Mouse (Mus musculus): ENCODE results near the gene Ccdc134. TPM values are rescaled to one million over a fixed set of nuclear protein-coding genes. Genes with fewer than 3 reads are reported as not detected.

The Ccdc134 gene
- polyA plus RNA-seq, 1 experiment from 2014 or later, result 30.3 TPM

- 92% methylated on average over 4 of the region's 4 CpGs for WGBS
Observed at GRCm38 (mm10) chr15:82151176-82151575, 23.5 kb downstream of the Ccdc134 start.

DNA sequence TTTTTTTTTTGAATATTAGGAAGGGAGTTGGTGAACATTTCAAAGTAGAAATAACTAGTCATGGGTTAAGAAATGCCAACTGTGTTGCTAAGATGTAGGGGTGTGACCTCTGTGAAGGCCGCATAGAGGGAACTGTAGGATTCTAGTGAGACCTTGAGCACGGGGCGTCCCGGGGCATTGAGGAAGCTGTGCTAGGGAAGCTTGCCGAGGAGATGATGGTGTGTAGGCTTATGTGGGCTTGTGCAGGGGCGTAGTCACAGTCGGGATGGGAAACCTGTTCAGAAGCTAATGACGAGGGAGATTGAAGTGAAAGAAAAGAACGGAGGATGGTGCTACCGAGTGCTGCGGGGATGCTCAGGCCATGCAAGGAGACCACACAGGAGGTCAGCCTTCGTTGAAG lies 24.3 kb downstream of the Ccdc134 start:
- H3K9ac ChIP-seq, result no peak overlapping the region
- no peaks in the 10 kb centered on the region for H3K27me3 ChIP-seq
- peak overlapping the region; percentile 30; the same call in 1 of the 2 replicates for H3K4me2 ChIP-seq (replicated peaks)
- H3K36me3 ChIP-seq, result peaks cover 26% of the 10 kb centered on the region; the same call in 1 of the 2 replicates
- H3K27ac ChIP-seq, result no peak overlapping the region; the same call in 1 of the 2 replicates
- peaks cover 37% of the 10 kb centered on the region for H3K4me1 ChIP-seq
- H3K4me3 ChIP-seq, result no peak overlapping the region
- 90% methylated on average over 12 of the region's 12 CpGs for WGBS
- no peak for ATAC-seq (ENCODE audit: low FRiP score, low read depth)
- no peaks in the 10 kb centered on the region for H3K9me3 ChIP-seq

More at GRCm38 (mm10) chr15:82151176-82151575, 23.5 kb downstream of the Ccdc134 start:
- H3K4me2 ChIP-seq (replicated peaks), result no peak overlapping the region
- no peaks in the 10 kb centered on the region for H3K27me3 ChIP-seq
- H3K36me3 ChIP-seq, result peaks cover 17% of the 10 kb centered on the region; the same call in 1 of the 2 replicates
- no peak overlapping the region for H3K4me3 ChIP-seq
- no peak overlapping the region for H3K9ac ChIP-seq
- no peak overlapping the region for H3K27ac ChIP-seq
- H3K9me3 ChIP-seq, result no peaks in the 10 kb centered on the region
- no peak for ATAC-seq (ENCODE audit: low FRiP score, low read depth)
- peaks cover 37% of the 10 kb centered on the region for H3K4me1 ChIP-seq

- H3K4me1 ChIP-seq, result peaks cover 40% of the 10 kb centered on the region
- no peak overlapping the region for H3K9ac ChIP-seq
- no peak for ATAC-seq (ENCODE audit: low FRiP score, low read depth)
- H3K4me3 ChIP-seq, result no peak overlapping the region
- peak overlapping the region; percentile 30; the same call in 1 of the 2 replicates for H3K4me2 ChIP-seq (replicated peaks)
- H3K9me3 ChIP-seq, result no peaks in the 10 kb centered on the region
- 72% methylated on average over 7 of the region's 7 CpGs for WGBS
- H3K27ac ChIP-seq, result no peak overlapping the region; the same call in 1 of the 2 replicates
- no peaks in the 10 kb centered on the region for H3K27me3 ChIP-seq
- peaks cover 28% of the 10 kb centered on the region; the same call in 1 of the 2 replicates for H3K36me3 ChIP-seq
Observed at GRCm38 (mm10) chr15:82152435-82152834, 24.7 kb downstream of the Ccdc134 start.

DNA sequence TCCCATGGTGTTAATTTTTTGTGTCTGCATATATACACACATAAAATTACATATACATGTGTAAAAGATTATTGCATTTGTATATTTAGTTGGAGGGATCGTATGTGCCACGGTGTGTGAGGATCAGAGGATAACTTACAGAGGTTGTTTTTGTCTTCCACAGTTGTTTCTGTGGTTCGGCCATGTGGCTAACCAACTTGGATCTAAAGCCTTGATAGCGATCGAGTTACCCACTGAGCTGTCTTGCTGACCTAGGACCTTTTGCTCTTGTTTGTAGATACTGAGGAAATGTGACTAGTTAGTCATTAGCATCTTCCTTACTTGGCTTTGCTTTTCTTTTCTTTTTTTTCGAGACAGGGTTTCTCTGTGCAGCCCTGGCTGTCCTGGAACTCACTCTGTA lies 28.6 kb downstream of the Ccdc134 start:
- H3K27me3 ChIP-seq, result no peaks in the 10 kb centered on the region
- 87% methylated on average over 6 of the region's 6 CpGs for WGBS
- no peak for ATAC-seq (ENCODE audit: low FRiP score, low read depth)
- H3K4me2 ChIP-seq (replicated peaks), result no peak overlapping the region
- H3K4me1 ChIP-seq, result peaks cover 58% of the 10 kb centered on the region
- H3K9ac ChIP-seq, result no peak overlapping the region
- H3K27ac ChIP-seq, result no peak overlapping the region
- peaks cover 29% of the 10 kb centered on the region; the same call in 1 of the 2 replicates for H3K36me3 ChIP-seq
- no peak overlapping the region for H3K4me3 ChIP-seq
- no peaks in the 10 kb centered on the region for H3K9me3 ChIP-seq

DNA sequence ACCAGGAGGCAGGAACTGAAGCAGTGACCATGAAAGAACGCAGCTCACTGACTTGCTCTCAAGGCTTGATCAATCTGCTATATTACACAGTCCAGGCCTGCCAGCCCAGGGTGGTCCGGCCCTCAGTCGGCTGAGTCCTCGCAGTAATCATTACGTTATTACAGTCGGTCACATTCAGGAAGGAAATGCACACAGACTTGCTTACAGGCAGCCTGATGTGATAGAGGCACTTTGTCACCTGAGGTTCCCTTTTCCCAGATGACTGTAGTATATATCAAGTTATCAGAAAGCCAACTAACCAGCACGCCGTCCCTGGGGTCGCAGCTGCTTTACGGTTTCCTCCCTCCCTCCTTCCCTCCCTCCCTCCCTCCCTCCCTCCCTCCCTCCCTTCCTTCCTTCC lies 29.2 kb downstream of the Ccdc134 start:
- no peak overlapping the region for H3K4me3 ChIP-seq
- no peaks in the 10 kb centered on the region for H3K9me3 ChIP-seq
- H3K9ac ChIP-seq, result no peak overlapping the region
- no peaks in the 10 kb centered on the region for H3K27me3 ChIP-seq
- ATAC-seq (ENCODE audit: low FRiP score, low read depth), result no peak
- H3K4me1 ChIP-seq, result peaks cover 64% of the 10 kb centered on the region
- H3K4me2 ChIP-seq (replicated peaks), result no peak overlapping the region
- WGBS, result 68% methylated on average over 10 of the region's 10 CpGs
- H3K36me3 ChIP-seq, result peaks cover 25% of the 10 kb centered on the region; the same call in 1 of the 2 replicates
- H3K27ac ChIP-seq, result no peak overlapping the region

DNA sequence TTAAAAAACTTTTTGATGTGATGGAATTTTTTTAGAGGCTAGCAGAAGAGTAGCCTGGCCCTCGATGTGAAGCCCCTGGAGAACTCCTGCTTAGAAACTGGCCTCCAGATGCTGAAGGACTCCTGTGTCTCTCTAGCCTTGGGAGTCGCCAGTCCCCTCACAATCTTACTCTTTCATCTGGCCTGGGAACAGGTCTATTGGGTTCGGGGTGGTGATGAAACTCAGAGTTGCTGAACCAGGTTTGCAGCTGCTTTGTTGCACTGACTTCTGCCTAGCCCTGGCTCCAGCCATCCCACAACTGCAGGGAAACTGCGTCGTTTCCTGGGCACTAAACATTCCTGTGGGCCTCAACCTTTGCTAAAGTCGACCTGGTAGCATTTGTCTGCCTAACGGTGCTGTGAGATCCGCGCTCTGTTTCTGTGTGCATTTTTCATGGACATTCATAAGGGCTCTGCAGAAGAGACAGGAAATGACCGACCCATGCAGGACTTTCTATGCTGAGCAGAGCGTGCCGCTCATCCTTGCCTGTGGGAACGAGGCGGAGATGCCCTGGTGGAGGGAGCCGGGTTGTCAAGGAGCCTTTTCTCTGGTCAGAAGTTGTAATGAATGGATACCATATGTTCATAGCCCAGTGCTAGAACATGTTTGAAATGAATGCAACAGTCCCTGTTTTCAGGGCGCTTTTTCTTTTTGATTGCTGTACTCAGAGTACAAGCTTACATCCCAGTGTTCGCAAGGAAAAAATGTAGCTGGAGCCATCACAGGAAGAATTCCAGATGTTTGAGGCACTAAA lies 30.7 kb downstream of the Ccdc134 start:
- H3K9ac ChIP-seq, result peak overlapping the region; percentile 39
- peak overlapping the region; percentile 72 for H3K27ac ChIP-seq
- 46% methylated on average over 17 of the region's 17 CpGs for WGBS
- ATAC-seq (ENCODE audit: low FRiP score, low read depth), result no peak
- H3K4me3 ChIP-seq, result no peak overlapping the region; the same call in 1 of the 2 replicates
- H3K9me3 ChIP-seq, result no peaks in the 10 kb centered on the region
- H3K4me2 ChIP-seq (replicated peaks), result peak overlapping the region; percentile 19; the same call in 1 of the 2 replicates
- H3K36me3 ChIP-seq, result peaks cover 19% of the 10 kb centered on the region; the same call in 1 of the 2 replicates
- H3K27me3 ChIP-seq, result no peaks in the 10 kb centered on the region
- H3K4me1 ChIP-seq, result peaks cover 58% of the 10 kb centered on the region

DNA sequence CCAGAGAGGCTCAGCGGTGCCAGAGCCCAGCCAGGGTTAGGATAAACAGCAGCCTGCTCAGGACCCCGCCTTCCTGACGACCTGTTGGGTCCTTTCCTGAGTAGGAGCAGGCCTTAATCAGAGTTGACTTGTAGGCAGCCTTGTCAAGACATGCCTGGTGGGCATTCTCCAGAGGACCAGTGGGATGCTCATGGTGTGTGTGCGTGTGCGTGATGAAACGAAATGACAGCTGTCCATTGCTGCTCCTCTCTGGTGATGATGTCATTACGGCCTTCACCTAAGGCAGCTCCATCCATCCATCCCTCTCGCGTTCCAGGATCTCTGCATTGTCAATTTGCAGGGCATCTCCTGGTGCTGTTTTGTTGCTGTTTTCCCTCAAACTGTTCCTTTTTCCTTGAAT lies 31.7 kb downstream of the Ccdc134 start:
- peaks cover 64% of the 10 kb centered on the region for H3K4me1 ChIP-seq
- no peaks in the 10 kb centered on the region for H3K9me3 ChIP-seq
- H3K27me3 ChIP-seq, result no peaks in the 10 kb centered on the region
- ATAC-seq (ENCODE audit: low FRiP score, low read depth), result no peak
- no peak overlapping the region for H3K4me3 ChIP-seq
- H3K9ac ChIP-seq, result no peak overlapping the region
- WGBS, result 82% methylated on average over 9 of the region's 9 CpGs
- H3K27ac ChIP-seq, result peak overlapping the region; percentile 72; the same call in 1 of the 2 replicates
- H3K4me2 ChIP-seq (replicated peaks), result no peak overlapping the region
- H3K36me3 ChIP-seq, result peaks cover 19% of the 10 kb centered on the region; the same call in 1 of the 2 replicates

GRCm38 (mm10) chr15:82160731-82161640 lies 33.3 kb downstream of the Ccdc134 start:
- 71% methylated on average over 11 of the region's 11 CpGs for WGBS
- ATAC-seq (ENCODE audit: low FRiP score, low read depth), result no peak
- H3K27ac ChIP-seq, result no peak overlapping the region; the same call in 1 of the 2 replicates
- H3K27me3 ChIP-seq, result no peaks in the 10 kb centered on the region
- peaks cover 13% of the 10 kb centered on the region; the same call in 1 of the 2 replicates for H3K36me3 ChIP-seq
- H3K9ac ChIP-seq, result no peak overlapping the region
- peaks cover 72% of the 10 kb centered on the region for H3K4me1 ChIP-seq
- H3K4me2 ChIP-seq (replicated peaks), result no peak overlapping the region
- H3K4me3 ChIP-seq, result no peak overlapping the region
- no peaks in the 10 kb centered on the region for H3K9me3 ChIP-seq

GRCm38 (mm10) chr15:82161965-82162600 lies 34.4 kb downstream of the Ccdc134 start:
- H3K27ac ChIP-seq, result no peak overlapping the region
- no peaks in the 10 kb centered on the region for H3K27me3 ChIP-seq
- 0 out of 2 replicates have a peak, but pooled peaks cover 3% of the 10 kb centered on the region for H3K36me3 ChIP-seq
- peaks cover 79% of the 10 kb centered on the region for H3K4me1 ChIP-seq
- H3K4me2 ChIP-seq (replicated peaks), result no peak overlapping the region
- no peak for ATAC-seq (ENCODE audit: low FRiP score, low read depth)
- H3K4me3 ChIP-seq, result no peak overlapping the region
- WGBS, result 69% methylated on average over 12 of the region's 12 CpGs
- no peaks in the 10 kb centered on the region for H3K9me3 ChIP-seq
- H3K9ac ChIP-seq, result no peak overlapping the region

DNA sequence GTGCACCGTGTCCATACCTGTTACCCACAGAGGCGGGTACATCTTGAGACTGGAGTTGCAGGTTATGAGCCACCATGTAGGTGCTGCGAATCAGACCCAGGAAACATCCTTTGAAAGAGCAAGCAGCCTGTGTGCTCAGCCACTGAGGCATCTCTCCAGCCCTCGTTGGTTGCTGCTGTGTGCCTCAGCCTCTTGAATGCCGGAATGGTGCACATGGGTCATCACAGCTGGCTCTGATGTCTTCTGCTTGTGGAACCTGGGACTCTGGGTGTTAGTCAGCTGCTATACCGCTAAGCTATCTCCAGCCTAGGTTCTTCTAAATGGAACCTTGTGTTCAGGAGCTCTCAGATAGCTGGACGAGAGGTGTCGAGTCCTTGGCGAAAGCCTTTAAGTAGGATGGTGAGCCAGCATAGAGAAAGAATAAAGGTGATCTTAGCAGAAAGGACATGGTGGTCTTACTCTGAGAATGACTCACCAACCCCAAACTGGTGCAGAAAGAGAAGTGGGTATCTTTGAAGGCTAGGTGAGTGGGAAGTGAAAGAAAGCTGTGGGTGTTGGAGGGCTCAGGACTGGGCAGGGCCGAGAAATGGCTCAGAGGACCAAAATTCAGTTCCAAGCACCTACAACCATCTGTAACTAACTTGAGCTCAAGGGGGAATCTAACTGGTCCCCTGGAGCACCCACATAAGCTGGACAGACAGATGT lies 35.8 kb downstream of the Ccdc134 start:
- WGBS, result 87% methylated on average over 10 of the region's 10 CpGs
- Histone ChIP-seq H3K27me3 (no peaks in the 10 kb centered on the region), H3K9me3 (no peaks in the 10 kb centered on the region), H3K4me1 (peaks cover 75% of the 10 kb centered on the region), H3K27ac (no peak overlapping the region), H3K4me2 (replicated peaks) (no peak overlapping the region), H3K9ac (no peak overlapping the region), H3K4me3 (no peak overlapping the region), H3K36me3 (no peaks in the 10 kb centered on the region)
- ATAC-seq (ENCODE audit: low FRiP score, low read depth), result no peak

GRCm38 (mm10) chr15:82164061-82164399 lies 36.3 kb downstream of the Ccdc134 start:
- Histone ChIP-seq H3K27me3 (no peaks in the 10 kb centered on the region), H3K9me3 (no peaks in the 10 kb centered on the region), H3K27ac (no peak overlapping the region), H3K9ac (no peak overlapping the region), H3K36me3 (no peaks in the 10 kb centered on the region), H3K4me3 (no peak overlapping the region), H3K4me1 (peaks cover 70% of the 10 kb centered on the region), H3K4me2 (replicated peaks) (no peak overlapping the region)
- WGBS, result 63% methylated on average over 4 of the region's 4 CpGs
- no peak for ATAC-seq (ENCODE audit: low FRiP score, low read depth)

Measured in limb, embryonic 13.5 days (tissue).